Mouse (Mus musculus) limb, embryonic 14.5 days (tissue): ENCODE results near the gene Cep131. TPM values are rescaled to one million over a fixed set of nuclear protein-coding genes. Genes with fewer than 3 reads are reported as not detected.
A peak's percentile ranks its signal among the peaks of the same experiment; 100 is the strongest.

Source experiments
- ATAC-seq: fragments of 200-750 bp; cut with Nextera tagmentation; 2 replicates; pipeline ENCODE4 v1.8.0; 2017; ENCODE audit warnings: low read depth, moderate number of reproducible peaks, moderate TSS enrichment; ENCODE audit not compliant: low FRiP score
- DNase-seq: peaks from one replicate; pipeline ENCODE4 v3.0.0-alpha.2; 2015; ENCODE audit warnings: low spot score
- H3K27ac ChIP-seq: fragments of 300-500 bp; sonication (generic); replicated peaks from 2 replicates; pipeline ENCODE4 v1.5.1; 2014; ENCODE audit warnings: low read depth, mild to moderate bottlenecking, low read length, moderate library complexity, mixed read lengths
- H3K27me3 ChIP-seq: fragments of 300-500 bp; sonication (generic); 2 replicates; pipeline ENCODE4 v1.6.1; 2014; ENCODE audit warnings: low read length, mixed read lengths; ENCODE audit not compliant: control insufficient read depth, insufficient read depth
- H3K36me3 ChIP-seq: fragments of 300-500 bp; sonication (generic); 2 replicates; pipeline ENCODE4 v1.6.1; 2014; ENCODE audit warnings: mild to moderate bottlenecking, low read length, moderate library complexity, mixed read lengths; ENCODE audit not compliant: control insufficient read depth, insufficient read depth
- H3K4me1 ChIP-seq: fragments of 300-500 bp; sonication (generic); 2 replicates; pipeline ENCODE4 v1.6.1; 2014; ENCODE audit warnings: antibody characterized with exemption, low read length, mixed read lengths; ENCODE audit not compliant: control insufficient read depth, insufficient read depth
- H3K4me2 ChIP-seq: fragments of 300-500 bp; sonication (generic); replicated peaks from 2 replicates; pipeline ENCODE4 v1.6.1; 2014; ENCODE audit warnings: low read depth, mild to moderate bottlenecking, low read length, moderate library complexity; ENCODE audit not compliant: severe bottlenecking
- H3K4me3 ChIP-seq: fragments of 300-500 bp; sonication (generic); replicated peaks from 2 replicates; pipeline ENCODE4 v1.5.1; 2014; ENCODE audit warnings: low read length
- H3K9ac ChIP-seq: fragments of 300-500 bp; sonication (generic); 2 replicates; pipeline ENCODE4 v1.6.1; 2014; ENCODE audit warnings: mild to moderate bottlenecking, low read depth, low read length, moderate library complexity; ENCODE audit not compliant: severe bottlenecking
- H3K9me3 ChIP-seq: fragments of 300-500 bp; sonication (generic); 2 replicates; pipeline ENCODE4 v1.6.1; 2016; ENCODE audit warnings: low read length; ENCODE audit not compliant: control insufficient read depth
- POLR2A ChIP-seq: fragments of 200-500 bp; IDR thresholded peaks from 2 replicates; pipeline ENCODE4 v1.8.0; 2012; ENCODE audit warnings: inconsistent platforms, mild to moderate bottlenecking, moderate library complexity, borderline replicate concordance; ENCODE audit not compliant: insufficient read depth, insufficient read length; ENCODE audit errors: extremely low read depth
- WGBS: fragments of 180-500 bp; shearing (Covaris S2); extraction: QIAGEN DNeasy Blood & Tissue Kit; methylation state at CpG from one replicate; pipeline ENCODE4 v1.1.7; 2014; 5-methylcytosine and 5-hydroxymethylcytosine counted together
- polyA plus RNA-seq, 2 experiments: library from polyadenylated mRNA; depleted of rRNA in 1 of 2; stranded (reverse) in 1 of 2; unstranded in 1 of 2; fragments of >200 nt; fragmentation: Nextera tagmentation in 1 of 2; extraction: Ambion mirVana in 1 of 2; gene quantifications; 2 replicates each; pipeline versions ENCODE4 v1.2.1 to v1.2.3; 2012 to 2014

The Cep131 gene
- polyA plus RNA-seq, 2 experiments, result 23.3 to 31.7 TPM

GRCm38 (mm10) chr11:120109558-120110210 is 23.1 kb upstream of the Cep131 start:
- H3K9me3 ChIP-seq, result no peaks in the 10 kb centered on the region
- H3K9ac ChIP-seq, result no peak overlapping the region
- H3K4me3 ChIP-seq, result no peak overlapping the region
- DNase-seq (peak; percentile 33), ATAC-seq (no peak)
- WGBS, result 35% methylated on average over 14 of the region's 14 CpGs
- H3K4me1 ChIP-seq, result peaks cover 8% of the 10 kb centered on the region
- no peak for TF ChIP-seq POLR2A
- no peak overlapping the region for H3K27ac ChIP-seq
- H3K36me3 ChIP-seq, result peaks cover 48% of the 10 kb centered on the region
- H3K27me3 ChIP-seq, result no peaks in the 10 kb centered on the region
- no peak overlapping the region for H3K4me2 ChIP-seq

- no peak for DNase-seq
- no peak overlapping the region for H3K4me2 ChIP-seq
- H3K9me3 ChIP-seq, result no peaks in the 10 kb centered on the region
- ATAC-seq, result no peak
- H3K4me3 ChIP-seq, result no peak overlapping the region
- peaks cover 8% of the 10 kb centered on the region for H3K4me1 ChIP-seq
- H3K9ac ChIP-seq, result no peak overlapping the region
- no peaks in the 10 kb centered on the region for H3K27me3 ChIP-seq
- no peak for TF ChIP-seq POLR2A
- H3K36me3 ChIP-seq, result peaks cover 48% of the 10 kb centered on the region
- no peak overlapping the region for H3K27ac ChIP-seq
- 68% methylated on average over 9 of the region's 9 CpGs for whole genome bisulfite sequencing
These were observed 21.2 kb upstream of the Cep131 start for GRCm38 (mm10) chr11:120107796-120108195.

- Histone ChIP-seq H3K27ac (no peak overlapping the region), H3K4me1 (peaks cover 8% of the 10 kb centered on the region), H3K36me3 (peaks cover 48% of the 10 kb centered on the region), H3K27me3 (no peaks in the 10 kb centered on the region), H3K9me3 (no peaks in the 10 kb centered on the region), H3K4me2 (no peak overlapping the region), H3K9ac (no peak overlapping the region), H3K4me3 (no peak overlapping the region)
- no peak for DNase-seq
- no peak for ATAC-seq
- no peak for TF ChIP-seq POLR2A
- WGBS, result 67% methylated on average over 2 of the region's 2 CpGs
These were observed 20.4 kb upstream of the Cep131 start for GRCm38 (mm10) chr11:120107026-120107425.

- Histone ChIP-seq H3K36me3 (peaks cover 41% of the 10 kb centered on the region), H3K27ac (no peak overlapping the region), H3K27me3 (no peaks in the 10 kb centered on the region), H3K4me3 (no peak overlapping the region), H3K4me2 (no peak overlapping the region), H3K4me1 (no peaks in the 10 kb centered on the region; the same call in 1 of the 2 replicates), H3K9ac (no peak overlapping the region), H3K9me3 (no peaks in the 10 kb centered on the region)
- ATAC-seq (no peak), DNase-seq (no peak)
- TF ChIP-seq POLR2A, result no peak
- 80% methylated on average over 3 of the region's 3 CpGs for WGBS
These were observed 16.9 kb upstream of the Cep131 start for GRCm38 (mm10) chr11:120103431-120103997.

- H3K4me1 ChIP-seq, result peaks cover 7% of the 10 kb centered on the region
- DNase-seq, result peak; percentile 80
- H3K9ac ChIP-seq, result no peak overlapping the region
- 0 out of 2 replicates have a peak, but pooled peaks have one; percentile 27 for TF ChIP-seq POLR2A
- H3K27ac ChIP-seq, result no peak overlapping the region
- no peaks in the 10 kb centered on the region for H3K9me3 ChIP-seq
- no peak overlapping the region for H3K4me3 ChIP-seq
- no peaks in the 10 kb centered on the region for H3K27me3 ChIP-seq
- H3K36me3 ChIP-seq, result peaks cover 37% of the 10 kb centered on the region
- H3K4me2 ChIP-seq, result no peak overlapping the region
- ATAC-seq, result no peak
- WGBS, result 4% methylated on average over 3 of the region's 3 CpGs
These were observed 14.4 kb upstream of the Cep131 start for GRCm38 (mm10) chr11:120101036-120101435.
